Mouse (Mus musculus): ENCODE results near the gene Gkn2.

GRCm38 (mm10) chr6:87335091-87335934 lies 37.8 kb upstream of the Gkn2 start, which contains the start of gene Antxr1:
- TF ChIP-seq POLR2A (IDR thresholded peaks at IDR 0.05; ENCODE audit: borderline replicate concordance, extremely low read depth, low read depth, low read length) = peak; percentile 29; the same call in 1 of the 2 replicates
- TF ChIP-seq CTCF (IDR thresholded peaks at IDR 0.05; ENCODE audit: insufficient read depth, low read length) = peak; percentile 31
